Mouse (Mus musculus) hindbrain, embryonic 15.5 days (tissue): ENCODE measurements around the gene Cutal. TPM values are rescaled to one million over a fixed set of nuclear protein-coding genes. Genes with fewer than 3 reads are reported as not detected.

Experiments used
- ATAC-seq: fragments of 200-750 bp; cut with Nextera tagmentation; 2 replicates; pipeline ENCODE4 v1.8.0; 2017; ENCODE audit warnings: low read depth, moderate number of reproducible peaks, moderate TSS enrichment; ENCODE audit not compliant: low FRiP score
- H3K27ac ChIP-seq: fragments of 300-500 bp; sonication (generic); replicated peaks from 2 replicates; pipeline ENCODE4 v1.5.1; 2015; ENCODE audit warnings: mild to moderate bottlenecking, inconsistent platforms
- H3K27me3 ChIP-seq: fragments of 300-500 bp; sonication (generic); 2 replicates; pipeline ENCODE4 v1.6.1; 2015; ENCODE audit warnings: control low read depth, inconsistent platforms
- H3K36me3 ChIP-seq: fragments of 300-500 bp; sonication (generic); 2 replicates; pipeline ENCODE4 v1.6.1; 2015; ENCODE audit warnings: control low read depth, inconsistent platforms
- H3K4me1 ChIP-seq: fragments of 300-500 bp; sonication (generic); replicated peaks from 2 replicates; pipeline ENCODE4 v1.6.1; 2015; ENCODE audit warnings: control low read depth, inconsistent platforms
- H3K4me2 ChIP-seq: fragments of 300-500 bp; sonication (generic); 2 replicates; pipeline ENCODE4 v1.6.1; 2015; ENCODE audit warnings: moderate library complexity, mild to moderate bottlenecking, inconsistent platforms
- H3K4me3 ChIP-seq: fragments of 300-500 bp; sonication (generic); 2 replicates; pipeline ENCODE4 v1.5.1; 2015; ENCODE audit warnings: mild to moderate bottlenecking, inconsistent platforms
- H3K9ac ChIP-seq: fragments of 300-500 bp; sonication (generic); 2 replicates; pipeline ENCODE4 v1.6.1; 2015; ENCODE audit warnings: inconsistent platforms
- H3K9me3 ChIP-seq: fragments of 300-500 bp; sonication (generic); 2 replicates; pipeline ENCODE4 v1.6.1; 2016; ENCODE audit warnings: control low read depth, inconsistent platforms
- WGBS: fragments of 180-500 bp; shearing (Covaris S2); methylation state at CpG from one replicate; pipeline ENCODE4 v1.1.7; 2015; 5-methylcytosine and 5-hydroxymethylcytosine counted together
- polyA plus RNA-seq: library from polyadenylated mRNA; unstranded; fragments of >200 nt; fragmentation: Nextera tagmentation; extraction: Ambion mirVana; gene quantifications from 2 replicates; pipeline ENCODE4 v1.2.1, GENCODE M21; 2015

Gene Cutal
- polyA plus RNA-seq, 1 experiment from 2014 or later = 0.32 TPM

DNA sequence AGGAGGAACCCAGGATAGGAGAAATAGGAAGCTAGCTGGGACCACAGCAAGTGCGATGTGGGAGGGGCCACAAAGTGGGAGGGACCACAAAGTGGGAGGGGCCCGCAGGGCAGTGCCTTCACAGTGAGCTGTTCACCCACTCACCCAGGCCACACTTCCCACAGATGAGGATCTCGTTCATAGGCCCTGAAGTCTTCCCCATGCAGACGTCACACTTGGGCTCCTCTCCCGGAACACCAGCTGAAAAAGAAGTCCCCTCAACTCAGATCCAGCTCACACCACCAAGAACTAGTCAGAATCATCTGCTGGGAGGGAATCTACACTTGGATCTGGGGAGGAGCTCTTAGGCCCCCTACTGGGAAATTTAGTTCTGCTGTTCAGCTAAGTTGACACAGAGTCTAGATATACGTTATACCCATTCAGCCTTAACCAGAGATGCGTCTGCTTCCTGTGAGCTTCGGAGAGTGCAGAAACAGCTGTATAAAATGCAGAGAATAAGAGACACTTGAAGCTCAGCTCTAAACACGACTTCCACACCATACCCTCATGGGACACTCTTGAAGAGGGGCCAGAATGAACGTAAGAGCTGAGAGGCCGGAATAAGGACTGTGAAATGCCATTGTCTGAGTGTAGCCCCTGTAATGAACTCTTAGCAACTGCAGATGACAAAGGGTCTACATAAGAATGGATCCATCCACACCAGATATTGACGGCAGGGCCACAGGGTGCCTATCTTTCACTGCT, 32.8 kb downstream of the Cutal start:
- Histone ChIP-seq H3K4me2 (no peak overlapping the region), H3K9me3 (no peaks in the 10 kb centered on the region), H3K4me3 (no peak overlapping the region), H3K4me1 (peaks cover 10% of the 10 kb centered on the region), H3K9ac (no peak overlapping the region), H3K27me3 (no peaks in the 10 kb centered on the region), H3K27ac (no peak overlapping the region), H3K36me3 (no peaks in the 10 kb centered on the region)
- 37% methylated on average over 12 of the region's 12 CpGs for WGBS
- no peak for ATAC-seq

DNA sequence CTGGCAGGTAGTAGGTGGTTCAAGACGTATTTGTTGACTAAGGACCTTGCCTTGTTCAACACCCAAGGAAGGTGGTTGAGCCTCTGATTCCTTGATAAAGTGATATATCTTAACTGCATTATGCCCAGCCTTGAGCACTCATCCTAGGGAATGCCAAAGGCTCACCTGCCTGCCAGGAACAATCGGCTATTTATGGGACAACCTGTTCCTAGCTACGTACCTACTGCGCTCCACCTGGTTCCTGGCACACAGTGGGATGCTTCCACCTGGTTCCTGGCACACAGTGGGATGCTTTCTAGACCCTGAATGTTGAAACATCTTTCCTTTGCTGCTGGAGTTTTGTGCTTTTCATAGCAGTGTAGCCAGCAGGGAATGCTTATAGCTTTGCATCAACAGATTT, 35.5 kb downstream of the Cutal start:
- no peak overlapping the region for H3K4me2 ChIP-seq
- no peak overlapping the region for H3K4me3 ChIP-seq
- no peak for ATAC-seq
- no peaks in the 10 kb centered on the region for H3K9me3 ChIP-seq
- H3K27me3 ChIP-seq = peaks cover 17% of the 10 kb centered on the region
- H3K9ac ChIP-seq = no peak overlapping the region
- WGBS = 89% methylated on average over 4 of the region's 4 CpGs
- peaks cover 18% of the 10 kb centered on the region for H3K4me1 ChIP-seq
- H3K27ac ChIP-seq = no peak overlapping the region
- no peaks in the 10 kb centered on the region for H3K36me3 ChIP-seq

DNA sequence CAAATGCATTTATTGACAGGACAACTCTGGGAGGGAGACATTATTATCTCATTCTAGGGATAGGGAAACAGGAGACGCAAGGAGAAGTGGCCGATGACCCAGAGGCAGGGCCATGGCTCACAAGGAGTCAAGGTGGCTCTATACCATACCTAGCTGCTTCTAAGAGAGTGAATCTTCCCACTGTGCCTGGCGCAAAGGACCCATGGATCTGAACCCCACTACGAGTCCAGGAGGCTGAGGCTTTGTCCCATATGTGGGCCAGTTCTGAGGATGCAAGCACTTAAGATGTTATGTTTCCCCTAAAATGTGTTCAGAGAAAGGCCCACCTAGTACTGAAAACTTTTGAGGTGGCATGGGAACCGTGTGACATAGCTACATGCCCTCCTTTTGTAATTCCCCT, 37.7 kb downstream of the Cutal start:
- 86% methylated on average over 5 of the region's 5 CpGs for WGBS
- no peaks in the 10 kb centered on the region for H3K36me3 ChIP-seq
- no peak overlapping the region for H3K27ac ChIP-seq
- H3K9ac ChIP-seq = no peak overlapping the region
- H3K4me1 ChIP-seq = peaks cover 19% of the 10 kb centered on the region
- H3K27me3 ChIP-seq = peaks cover 24% of the 10 kb centered on the region
- no peaks in the 10 kb centered on the region for H3K9me3 ChIP-seq
- no peak overlapping the region for H3K4me3 ChIP-seq
- ATAC-seq = no peak
- no peak overlapping the region for H3K4me2 ChIP-seq

DNA sequence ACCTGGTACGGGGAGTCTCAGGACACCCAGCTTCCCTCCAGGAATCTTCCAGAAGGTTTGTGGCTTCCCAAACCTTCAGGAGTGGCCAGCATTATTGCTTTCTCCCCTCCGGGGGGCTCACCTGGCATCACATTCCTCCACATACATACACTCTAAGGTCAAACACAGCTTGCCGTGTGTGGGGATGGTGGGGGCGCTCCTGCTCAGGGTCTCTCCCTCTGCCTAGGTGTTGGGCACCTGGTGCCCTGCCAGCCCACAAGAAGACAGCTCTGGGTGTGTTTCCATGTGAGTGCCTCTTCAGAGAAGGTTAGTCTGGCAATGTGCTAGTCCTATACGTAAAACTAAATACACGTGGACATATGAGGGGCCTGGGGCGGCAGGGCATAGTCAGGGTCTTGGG, 38.4 kb downstream of the Cutal start:
- peaks cover 24% of the 10 kb centered on the region for H3K27me3 ChIP-seq
- no peak overlapping the region for H3K27ac ChIP-seq
- no peaks in the 10 kb centered on the region for H3K9me3 ChIP-seq
- H3K4me3 ChIP-seq = peak overlapping the region; percentile 52
- WGBS = 50% methylated on average over 7 of the region's 7 CpGs
- H3K9ac ChIP-seq = no peak overlapping the region
- no peak for ATAC-seq
- peak overlapping the region; percentile 84 for H3K4me2 ChIP-seq
- H3K4me1 ChIP-seq = peaks cover 19% of the 10 kb centered on the region
- no peaks in the 10 kb centered on the region for H3K36me3 ChIP-seq

DNA sequence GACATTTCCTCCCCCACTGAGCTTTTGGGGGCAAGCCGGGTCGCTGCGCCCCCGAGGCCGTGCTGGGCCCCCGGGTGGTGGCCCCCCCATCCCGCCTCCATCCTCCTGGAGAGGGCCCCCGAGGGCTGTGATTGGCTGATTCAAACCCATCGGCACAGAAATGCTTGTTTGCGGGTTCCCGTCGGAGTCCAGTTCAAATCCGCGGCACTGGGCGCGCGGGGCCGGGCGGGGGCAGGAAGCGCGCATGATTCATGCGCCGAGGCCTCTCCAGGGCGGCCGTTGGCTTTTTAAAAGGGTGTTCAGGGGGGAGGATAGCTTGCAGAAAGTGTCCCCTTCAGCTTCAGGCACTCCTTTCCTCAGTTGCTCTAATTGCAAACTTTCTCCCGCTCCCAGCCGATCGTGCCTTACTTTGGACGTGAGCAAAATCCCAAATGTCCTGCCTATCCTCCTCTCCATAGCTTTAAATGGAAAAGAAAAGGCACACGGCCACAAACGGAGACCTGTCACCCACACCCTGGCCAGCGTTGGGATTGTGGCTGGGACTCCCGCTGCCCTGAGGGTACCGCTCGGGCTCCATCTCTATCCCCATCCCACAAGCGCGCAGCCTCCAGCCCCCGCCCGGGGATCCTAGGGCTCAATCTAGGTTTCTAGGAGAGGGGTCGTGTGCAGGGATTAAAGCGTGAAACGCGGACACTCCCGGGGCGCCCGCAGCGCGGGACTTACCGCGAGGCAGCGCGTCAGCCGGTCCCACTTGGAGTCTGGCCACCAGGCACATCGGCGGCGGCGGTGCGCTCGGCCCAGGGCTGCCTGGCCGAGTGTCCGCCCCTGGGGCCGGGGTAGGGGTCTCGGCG, 39.2 kb downstream of the Cutal start, which contains the start of gene Phf19:
TSS of gene Phf19 (minus strand) at position 809 of the 851 bp plus-strand sequence.
- H3K4me3 ChIP-seq = peak within 1 kb of the TSS; percentile 52
- H3K9ac ChIP-seq = peak within 1 kb of the TSS; percentile 43
- H3K9me3 ChIP-seq = no peaks in the 10 kb centered on the region
- under 1% methylated on average over 59 of the region's 64 CpGs for WGBS
- peak within 1 kb of the TSS; percentile 84 for H3K4me2 ChIP-seq
- no peak within 1 kb of the TSS for H3K27ac ChIP-seq
- H3K4me1 ChIP-seq = peaks cover 19% of the 10 kb centered on the region
- ATAC-seq = peak; percentile 55; the same call in 1 of the 2 replicates
- H3K27me3 ChIP-seq = peaks cover 24% of the 10 kb centered on the region
- H3K36me3 ChIP-seq = no peaks in the 10 kb centered on the region

DNA sequence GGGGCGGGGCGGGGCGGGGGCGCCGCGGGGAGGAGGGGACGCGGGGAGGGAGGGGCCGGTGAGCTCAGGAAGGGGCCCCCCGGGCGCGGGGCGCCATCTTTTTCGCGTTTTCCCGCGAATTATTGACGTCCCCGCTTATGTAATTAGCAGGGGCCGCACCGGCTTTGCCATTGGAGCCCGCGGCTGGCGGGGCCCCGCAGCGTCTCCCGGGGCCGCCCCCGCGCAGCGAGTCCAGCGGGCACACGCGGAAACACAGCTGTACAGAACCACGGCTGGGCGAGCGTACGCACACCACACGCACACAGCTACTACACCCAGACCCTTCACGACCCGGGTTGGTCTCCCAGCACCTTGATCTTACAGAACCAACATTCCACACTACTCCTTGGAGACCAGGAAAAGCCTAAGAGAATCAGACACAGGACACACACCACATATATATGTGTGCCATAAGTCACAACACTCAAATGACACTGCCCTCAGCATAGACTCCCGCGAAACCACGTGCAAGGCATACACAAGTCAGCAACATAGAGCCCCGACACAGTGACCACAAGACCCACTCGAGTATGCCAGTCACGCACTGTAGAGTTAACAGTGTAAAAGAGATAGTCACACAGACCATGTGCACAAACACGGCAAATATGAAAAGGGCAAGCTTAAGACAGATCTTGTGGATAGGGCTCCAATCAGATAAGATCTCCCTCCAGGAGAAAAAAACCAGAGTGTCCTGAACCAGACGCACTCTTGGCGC, 40.0 kb downstream of the Cutal start:
- Histone ChIP-seq H3K27me3 (peaks cover 24% of the 10 kb centered on the region), H3K4me1 (peaks cover 19% of the 10 kb centered on the region), H3K36me3 (no peaks in the 10 kb centered on the region), H3K27ac (no peak overlapping the region), H3K9ac (peak overlapping the region; percentile 43), H3K4me3 (peak overlapping the region; percentile 52), H3K9me3 (no peaks in the 10 kb centered on the region), H3K4me2 (peak overlapping the region; percentile 84)
- ATAC-seq = peak; percentile 76
- 3% methylated on average over 37 of the region's 50 CpGs for WGBS

DNA sequence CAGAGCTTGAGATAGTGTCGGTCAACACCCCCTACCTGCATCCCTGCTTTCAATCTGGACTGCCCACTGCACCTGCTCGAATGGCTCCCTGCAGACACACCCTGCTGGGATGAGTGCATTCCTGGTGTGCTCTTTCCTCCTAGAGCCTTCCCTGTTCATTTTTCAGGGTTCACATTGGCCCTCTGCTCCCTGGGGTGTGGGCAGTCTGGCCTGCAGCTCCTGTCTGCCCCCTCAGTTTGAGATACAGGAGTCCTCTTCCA, 40.6 kb downstream of the Cutal start:
- no peak overlapping the region for H3K27ac ChIP-seq
- no peak overlapping the region for H3K9ac ChIP-seq
- H3K36me3 ChIP-seq = no peaks in the 10 kb centered on the region
- 14% methylated on average over 2 of the region's 2 CpGs for WGBS
- peak overlapping the region; percentile 52; the same call in 1 of the 2 replicates for H3K4me3 ChIP-seq
- no peak for ATAC-seq
- H3K4me2 ChIP-seq = peak overlapping the region; percentile 84
- peaks cover 24% of the 10 kb centered on the region for H3K27me3 ChIP-seq
- H3K9me3 ChIP-seq = no peaks in the 10 kb centered on the region
- peaks cover 19% of the 10 kb centered on the region for H3K4me1 ChIP-seq

DNA sequence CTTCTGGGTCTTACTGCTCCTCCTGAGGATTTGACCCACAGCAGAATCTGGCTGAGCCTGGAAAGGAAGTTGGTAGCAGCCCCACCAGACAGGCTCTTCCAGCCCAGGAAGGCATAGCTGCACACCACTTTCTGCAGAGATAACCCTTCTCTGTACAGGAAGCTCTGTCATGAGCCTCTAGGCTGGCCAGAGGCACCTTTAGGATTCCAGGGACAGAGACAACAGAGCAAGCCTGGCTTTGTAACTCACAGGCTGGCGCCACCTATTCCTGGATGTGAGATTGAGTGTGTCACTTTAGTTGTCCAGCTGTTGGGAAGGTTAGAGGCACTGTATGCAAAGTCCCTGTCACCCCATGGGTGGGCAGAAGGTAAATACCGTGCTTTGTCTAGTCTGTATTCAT, 40.9 kb downstream of the Cutal start:
- 0 out of 2 replicates have a peak overlapping the region, but pooled peaks have one; percentile 84 for H3K4me2 ChIP-seq
- 53% methylated on average over 2 of the region's 2 CpGs for WGBS
- H3K27me3 ChIP-seq = peaks cover 24% of the 10 kb centered on the region

DNA sequence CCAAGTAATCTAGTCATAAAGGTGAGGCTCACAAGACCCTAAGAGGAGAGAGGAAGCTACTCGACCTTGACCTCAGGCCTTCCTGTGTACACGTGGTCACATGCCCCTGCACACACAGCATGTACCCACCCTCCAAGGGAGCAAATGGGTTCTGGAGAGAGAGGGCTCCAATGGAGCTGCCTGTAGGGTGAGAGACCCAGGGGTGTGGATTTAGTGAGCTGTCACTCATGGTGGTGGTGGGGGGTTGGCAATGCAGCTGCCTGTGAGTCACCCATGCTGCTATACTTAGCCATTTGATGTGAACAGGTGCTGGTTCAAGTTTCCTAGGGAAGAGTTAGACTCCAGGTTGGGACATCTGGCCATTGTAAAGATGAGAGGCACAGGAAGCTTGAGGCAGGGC, 45.9 kb downstream of the Cutal start:
- Histone ChIP-seq H3K4me3 (no peak overlapping the region), H3K9me3 (no peaks in the 10 kb centered on the region), H3K36me3 (no peaks in the 10 kb centered on the region), H3K27me3 (peaks cover 3% of the 10 kb centered on the region), H3K9ac (no peak overlapping the region), H3K4me2 (no peak overlapping the region), H3K4me1 (no peaks in the 10 kb centered on the region), H3K27ac (no peak overlapping the region)
- 66% methylated on average over 2 of the region's 2 CpGs for WGBS
- ATAC-seq = no peak

More for the DNA sequence above, 40.9 kb downstream of the Cutal start:
- Histone ChIP-seq H3K36me3 (no peaks in the 10 kb centered on the region), H3K9ac (no peak overlapping the region), H3K9me3 (no peaks in the 10 kb centered on the region), H3K27ac (no peak overlapping the region), H3K4me1 (peaks cover 19% of the 10 kb centered on the region), H3K4me3 (no peak overlapping the region)
- no peak for ATAC-seq

DNA sequence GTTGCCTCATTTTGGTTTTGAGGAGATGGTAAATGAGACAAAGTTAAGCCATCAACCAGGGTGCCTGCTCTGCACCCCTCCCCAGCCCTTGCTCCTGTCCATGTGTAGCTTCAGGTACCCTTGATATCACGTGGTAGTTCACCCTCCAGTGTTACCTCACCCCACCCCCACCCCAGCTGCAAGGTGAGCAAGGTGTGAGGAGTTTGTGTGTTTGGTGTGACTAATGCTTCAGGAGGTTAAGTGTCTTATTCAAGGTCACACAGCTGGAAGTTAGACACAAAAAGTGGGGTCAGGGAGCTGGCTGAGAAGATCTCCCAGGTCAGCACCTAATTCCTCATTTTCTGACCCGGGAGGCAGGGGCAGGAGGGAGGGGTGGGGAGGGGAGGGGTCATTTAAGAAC, 48.5 kb downstream of the Cutal start:
- Histone ChIP-seq H3K4me1 (no peaks in the 10 kb centered on the region), H3K27me3 (no peaks in the 10 kb centered on the region), H3K4me2 (no peak overlapping the region), H3K4me3 (no peak overlapping the region), H3K9ac (no peak overlapping the region), H3K9me3 (no peaks in the 10 kb centered on the region), H3K27ac (no peak overlapping the region), H3K36me3 (no peaks in the 10 kb centered on the region)
- 28% methylated on average over 2 of the region's 2 CpGs for WGBS
- no peak for ATAC-seq

DNA sequence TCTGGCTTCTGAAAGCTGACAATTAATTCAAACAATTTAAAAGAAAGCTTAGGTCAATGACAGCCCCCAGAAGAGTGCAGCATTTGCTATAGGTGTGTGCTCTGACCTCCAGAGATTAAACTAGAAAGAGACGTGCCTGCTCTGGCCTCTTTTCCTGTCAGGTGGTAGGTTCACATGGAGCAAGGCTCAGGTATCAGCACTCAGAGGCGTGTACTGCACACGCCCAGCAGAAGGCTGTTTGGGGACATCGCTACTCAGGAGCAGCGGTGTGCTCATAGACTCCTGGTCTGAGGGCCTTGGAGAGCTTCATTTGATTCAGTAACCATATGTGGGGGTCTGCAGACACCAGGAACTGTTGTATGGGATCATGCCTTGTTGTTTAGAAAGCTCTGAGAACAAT, 53.1 kb downstream of the Cutal start:
- no peaks in the 10 kb centered on the region for H3K4me1 ChIP-seq
- ATAC-seq = no peak
- H3K4me2 ChIP-seq = no peak overlapping the region
- no peak overlapping the region for H3K4me3 ChIP-seq
- 79% methylated on average over 5 of the region's 5 CpGs for WGBS
- no peak overlapping the region for H3K9ac ChIP-seq
- no peaks in the 10 kb centered on the region for H3K9me3 ChIP-seq
- H3K27me3 ChIP-seq = no peaks in the 10 kb centered on the region
- H3K27ac ChIP-seq = no peak overlapping the region
- H3K36me3 ChIP-seq = no peaks in the 10 kb centered on the region

DNA sequence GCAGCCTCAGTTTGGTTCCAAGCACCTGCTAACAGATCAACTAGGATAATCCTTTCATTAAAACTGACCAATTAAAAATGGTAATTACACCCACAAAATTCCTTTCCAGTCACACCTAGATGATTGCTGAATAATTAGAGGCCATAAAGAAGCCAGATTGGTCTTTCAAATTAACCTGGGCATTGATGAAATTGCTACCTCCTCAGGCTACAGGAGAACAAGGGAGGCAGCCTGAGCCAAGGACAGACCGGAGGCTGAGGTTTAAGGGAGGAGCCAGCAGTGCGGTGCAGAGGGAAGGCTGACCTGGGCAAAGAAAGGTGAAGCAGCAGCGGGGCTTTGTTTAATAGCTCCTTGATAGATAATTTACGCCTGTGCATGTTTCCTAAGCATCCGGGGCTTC, 63.3 kb downstream of the Cutal start:
- 32% methylated on average over 5 of the region's 5 CpGs for WGBS
- Histone ChIP-seq H3K9ac (no peak overlapping the region), H3K27ac (no peak overlapping the region), H3K36me3 (no peaks in the 10 kb centered on the region), H3K4me3 (no peak overlapping the region), H3K9me3 (no peaks in the 10 kb centered on the region), H3K27me3 (no peaks in the 10 kb centered on the region), H3K4me1 (peaks cover 25% of the 10 kb centered on the region), H3K4me2 (no peak overlapping the region)
- ATAC-seq = no peak
